ENCODE assay signal across 11 mouse cellular contexts in the genomic region with DNA sequence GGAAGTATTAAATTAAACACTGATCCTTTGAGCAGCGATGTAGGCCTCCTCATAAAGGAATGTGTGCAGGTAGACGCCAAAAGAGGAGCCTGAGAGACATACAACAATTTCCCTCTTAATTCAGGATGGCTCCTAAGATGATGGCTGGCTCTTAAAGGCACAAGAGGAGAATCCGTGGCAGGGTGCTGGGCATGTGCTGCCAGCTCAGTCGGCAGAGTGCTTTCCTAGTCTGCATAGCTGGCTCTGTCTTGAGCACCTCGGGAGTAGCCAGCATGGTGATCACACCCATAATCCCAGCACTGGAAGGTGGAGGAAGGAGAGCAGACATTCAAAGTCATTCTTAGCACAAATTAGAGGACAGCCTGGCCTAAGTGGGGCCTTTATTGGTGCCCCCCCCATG. TPM values are rescaled to one million over a fixed set of nuclear protein-coding genes. Genes with fewer than 3 reads are reported as not detected.
DNase-seq lines count a peak whose midpoint lies in the region; ATAC-seq and TF ChIP-seq lines count a peak whose summit lies in the region.
"Had no signal": no experiment of that assay in that cellular context is flagged by ENCODE, and none has a peak within 500 bp of the region (broad histone marks: within the 10 kb centered on the region; RNA-seq: fewer than 3 reads in every experiment).

No protein-coding gene starts in this region.

- no peaks in the 10 kb centered on the region for H3K9me3 ChIP-seq in heart, embryonic 14.5 days (ENCODE audit: control insufficient read depth, low read length)
- H3K9me3 ChIP-seq in heart, postnatal 0 days (replicated peaks; ENCODE audit: control insufficient read depth, low read length): no peaks in the 10 kb centered on the region

- peaks cover 85% of the 10 kb centered on the region for H3K36me3 ChIP-seq in heart, embryonic 14.5 days (ENCODE audit: control insufficient read depth, insufficient read depth, low read length)
- peaks cover 44% of the 10 kb centered on the region for H3K36me3 ChIP-seq in heart, postnatal 0 days (replicated peaks; ENCODE audit: control insufficient read depth, insufficient read depth, low read length)

- peak overlapping the region; percentile 6; the same call in 1 of the 2 replicates for H3K9ac ChIP-seq in heart, embryonic 14.5 days (ENCODE audit: low read length)
- H3K9ac ChIP-seq in heart, postnatal 0 days (replicated peaks; ENCODE audit: low read depth, low read length): peak overlapping the region; percentile 11; the same call in 1 of the 2 replicates

- peak overlapping the region; percentile 30 to 80 for H3K27ac ChIP-seq in heart, embryonic 14.5 days (replicated peaks in 1 of 2; ENCODE audit: control insufficient read depth in 1 of 2, insufficient read depth in 1 of 2, low read depth in 2 of 2, low read length in 2 of 2)
- H3K27ac ChIP-seq in left cerebral cortex, adult 2 months: peak overlapping the region; percentile 28; the same call in 1 of the 2 replicates
- peak overlapping the region; percentile 79 for H3K27ac ChIP-seq in heart, postnatal 0 days (ENCODE audit: low read depth)

- no peak for TF ChIP-seq EP300 in heart, postnatal 0 days (IDR thresholded peaks at IDR 0.05; ENCODE audit: low read depth)

- peak; percentile 53 to 60 for DNase-seq in cerebellum, adult 18-20 months
- DNase-seq in cerebellum, postnatal 4 days (ENCODE audit: low spot score in 2 of 2): no peak
- no peak for DNase-seq in heart, postnatal 10 days
- no peak for DNase-seq in left cerebral cortex, adult 2 months (ENCODE audit: extremely low spot score in 1 of 2, low spot score in 2 of 2)
- no peak for DNase-seq in left cerebral cortex, postnatal 14 days (ENCODE audit: low spot score in 2 of 2)
- no peak for DNase-seq in heart, postnatal 0 days (ENCODE audit: low spot score)

- intact Hi-C loops in heart, postnatal 10 days (cut with DNase I): no loop called here
- intact Hi-C loops in left cerebral cortex, adult 2 months (cut with DNase I): no loop called here
- intact Hi-C loops in left cerebral cortex, postnatal 14 days (cut with DNase I): no loop called here

- no peak for ATAC-seq in heart, embryonic 14.5 days (ENCODE audit: insufficient number of reproducible peaks, insufficient read depth, low FRiP score, low read depth)
- ATAC-seq in heart, postnatal 0 days (ENCODE audit: insufficient read depth, low read depth): no peak
- ATAC-seq in frontal cortex, adult (ENCODE audit: low TSS enrichment): no peak
- ATAC-seq: forebrain, embryonic 16.5 days; midbrain, embryonic 16.5 days had no signal

- TF ChIP-seq CTCF in left cerebral cortex, adult 2 months (IDR thresholded peaks at IDR 0.05): no peak
- no peak for TF ChIP-seq CTCF in heart, postnatal 0 days (IDR thresholded peaks at IDR 0.05; ENCODE audit: low read depth)

- 80% methylated on average over 5 of the region's 5 CpGs for WGBS in heart, embryonic 14.5 days
- 55% methylated on average over 5 of the region's 5 CpGs for WGBS in heart, postnatal 0 days

- H3K4me2 ChIP-seq in heart, embryonic 14.5 days (ENCODE audit: low read length): no peak overlapping the region
- H3K4me2 ChIP-seq in heart, postnatal 0 days (ENCODE audit: low read depth, low read length): no peak overlapping the region

- no peak overlapping the region for H3K4me3 ChIP-seq in heart, embryonic 14.5 days (ENCODE audit: control insufficient read depth in 1 of 2, insufficient read depth in 1 of 2, low read depth in 1 of 2, low read length in 2 of 2)
- H3K4me3 ChIP-seq in left cerebral cortex, adult 2 months: no peak overlapping the region
- no peak overlapping the region for H3K4me3 ChIP-seq in heart, postnatal 0 days (ENCODE audit: low read depth, low read length)

- H3K4me1 ChIP-seq in heart, embryonic 14.5 days (ENCODE audit: control insufficient read depth in 2 of 2, insufficient read depth in 2 of 2, low read length in 2 of 2): peaks cover 7 to 10% of the 10 kb centered on the region in 2 experiments
- peaks cover 14% of the 10 kb centered on the region; the same call in 1 of the 2 replicates for H3K4me1 ChIP-seq in heart, postnatal 0 days (ENCODE audit: control insufficient read depth, insufficient read depth)

- H3K27me3 ChIP-seq in heart, embryonic 14.5 days (ENCODE audit: control insufficient read depth, insufficient read depth, low read length): no peaks in the 10 kb centered on the region
- H3K27me3 ChIP-seq in heart, postnatal 0 days (ENCODE audit: control insufficient read depth, insufficient read depth, low read length): no peaks in the 10 kb centered on the region

RNA-seq across cellular contexts. Expression of gene Smarcc2, which starts 23.2 kb away (rescaled TPM):
- polyA plus RNA-seq in heart, embryonic 14.5 days (2014; fragmentation: Nextera tagmentation; extraction: Ambion mirVana): 62.4 and 63.7 TPM in 2 replicates
- total RNA-seq in heart, postnatal 10 days (2021): 10 to 100 TPM; 83.6 to 95.9 TPM
- total RNA-seq in left cerebral cortex, adult 2 months (2021): 100 to 1,000 TPM; 253 to 254 TPM
- total RNA-seq in left cerebral cortex, postnatal 14 days (2021): 100 to 1,000 TPM; 199 to 211 TPM
- total RNA-seq in heart, postnatal 0 days (2014; rRNA removed; ENCODE audit: low replicate concordance): 40.8 and 42.1 TPM in 2 replicates
- 31.9 and 32.9 TPM in 2 replicates for polyA plus RNA-seq in heart, postnatal 0 days (2015; fragmentation: Nextera tagmentation; extraction: Ambion mirVana)

RNA-seq across cellular contexts. Expression of gene Rnf41, which starts 24.4 kb away (rescaled TPM):
- polyA plus RNA-seq in heart, embryonic 14.5 days (2014; fragmentation: Nextera tagmentation; extraction: Ambion mirVana): 23.7 and 24.6 TPM in 2 replicates
- 10 to 100 TPM; 24.0 to 24.8 TPM for total RNA-seq in heart, postnatal 10 days (2021)
- 10 to 100 TPM; 74.0 to 76.6 TPM for total RNA-seq in left cerebral cortex, adult 2 months (2021)
- total RNA-seq in left cerebral cortex, postnatal 14 days (2021): 10 to 100 TPM; 75.0 to 77.2 TPM
- total RNA-seq in heart, postnatal 0 days (2014; rRNA removed; ENCODE audit: low replicate concordance): 27.1 and 27.3 TPM in 2 replicates
- polyA plus RNA-seq in heart, postnatal 0 days (2015; fragmentation: Nextera tagmentation; extraction: Ambion mirVana): 21.9 and 24.0 TPM in 2 replicates

RNA-seq across cellular contexts. Expression of gene Nabp2, which starts 24.6 kb away (rescaled TPM):
- 64.5 and 66.6 TPM in 2 replicates for polyA plus RNA-seq in heart, embryonic 14.5 days (2014; fragmentation: Nextera tagmentation; extraction: Ambion mirVana)
- 10 to 100 TPM; 42.5 to 44.7 TPM for total RNA-seq in heart, postnatal 10 days (2021)
- total RNA-seq in left cerebral cortex, adult 2 months (2021): 10 to 100 TPM; 87.0 to 91.1 TPM
- total RNA-seq in left cerebral cortex, postnatal 14 days (2021): 10 to 100 TPM; 88.3 to 92.5 TPM
- 28.1 and 34.6 TPM in 2 replicates for total RNA-seq in heart, postnatal 0 days (2014; rRNA removed; ENCODE audit: low replicate concordance)
- 55.5 and 56.1 TPM in 2 replicates for polyA plus RNA-seq in heart, postnatal 0 days (2015; fragmentation: Nextera tagmentation; extraction: Ambion mirVana)

RNA-seq across cellular contexts. Expression of gene Slc39a5, which starts 34.8 kb away (rescaled TPM):
- polyA plus RNA-seq in heart, embryonic 14.5 days (2014; fragmentation: Nextera tagmentation; extraction: Ambion mirVana): not detected in 2 replicates
- not detected for total RNA-seq in heart, postnatal 10 days (2021)
- not detected for total RNA-seq in left cerebral cortex, adult 2 months (2021)
- total RNA-seq in left cerebral cortex, postnatal 14 days (2021): 1 to 10 TPM in 1 of 2 experiments, not detected in 1; 1.0 TPM
- total RNA-seq in heart, postnatal 0 days (2014; rRNA removed; ENCODE audit: low replicate concordance): not detected in 2 replicates
- not detected in 2 replicates for polyA plus RNA-seq in heart, postnatal 0 days (2015; fragmentation: Nextera tagmentation; extraction: Ambion mirVana)
- total RNA-seq: common myeloid progenitor, adult 5-6 weeks had no signal
- polyA plus RNA-seq: midbrain, embryonic 16.5 days had no signal

RNA-seq across cellular contexts. Expression of gene Myl6, which starts 58.1 kb away (rescaled TPM):
- polyA plus RNA-seq in heart, embryonic 14.5 days (2014; fragmentation: Nextera tagmentation; extraction: Ambion mirVana): 1,060 and 1,246 TPM in 2 replicates
- total RNA-seq in heart, postnatal 10 days (2021): 100 to 1,000 TPM; 500 to 506 TPM
- total RNA-seq in left cerebral cortex, adult 2 months (2021): 100 to 1,000 TPM; 555 to 562 TPM
- 100 to 1,000 TPM; 606 to 662 TPM for total RNA-seq in left cerebral cortex, postnatal 14 days (2021)
- 606 and 830 TPM in 2 replicates for total RNA-seq in heart, postnatal 0 days (2014; rRNA removed; ENCODE audit: low replicate concordance)
- 791 and 823 TPM in 2 replicates for polyA plus RNA-seq in heart, postnatal 0 days (2015; fragmentation: Nextera tagmentation; extraction: Ambion mirVana)

Comparison
In these comparisons a context has a peak if more than half of its experiments do, and no peak if none do; other contexts are left out.
1. DNase-seq: peak in cerebellum, adult 18-20 months (2 of 2); none in cerebellum, postnatal 4 days (0 of 2), heart, postnatal 10 days (0 of 2), left cerebral cortex, adult 2 months (0 of 2), left cerebral cortex, postnatal 14 days (0 of 2) and heart, postnatal 0 days (single experiment).
2. H3K27ac ChIP-seq: peak in every context shown above with its lines; median percentile 79 in heart, postnatal 0 days; 55 in heart, embryonic 14.5 days; 28 in left cerebral cortex, adult 2 months.